Mouse (Mus musculus) liver, embryonic 13.5 days (tissue): ENCODE data around the gene Gpr45. TPM values are rescaled to one million over a fixed set of nuclear protein-coding genes. Genes with fewer than 3 reads are reported as not detected.

Source experiments
- ATAC-seq: fragments of 200-750 bp; cut with Nextera tagmentation; 2 replicates; pipeline ENCODE4 v1.8.0; 2017; ENCODE audit warnings: low read depth, mild to moderate bottlenecking, moderate number of reproducible peaks, moderate library complexity
- DNase-seq: peaks from one replicate; pipeline ENCODE4 v3.0.0; 2022
- H3K27ac ChIP-seq: fragments of 300-500 bp; sonication (generic); 2 replicates; pipeline ENCODE4 v1.5.1; 2015; ENCODE audit warnings: moderate library complexity, mild to moderate bottlenecking, inconsistent platforms
- H3K27me3 ChIP-seq: fragments of 300-500 bp; sonication (generic); 2 replicates; pipeline ENCODE4 v1.6.1; 2015; ENCODE audit warnings: mild to moderate bottlenecking, inconsistent platforms
- H3K36me3 ChIP-seq: fragments of 300-500 bp; sonication (generic); 2 replicates; pipeline ENCODE4 v1.6.1; 2015; ENCODE audit warnings: mild to moderate bottlenecking, inconsistent platforms
- H3K4me1 ChIP-seq: fragments of 300-500 bp; sonication (generic); replicated peaks from 2 replicates; pipeline ENCODE4 v1.6.1; 2015; ENCODE audit warnings: inconsistent platforms
- H3K4me2 ChIP-seq: fragments of 300-500 bp; sonication (generic); 2 replicates; pipeline ENCODE4 v1.6.1; 2015; ENCODE audit warnings: inconsistent platforms, mild to moderate bottlenecking, moderate library complexity
- H3K4me3 ChIP-seq: fragments of 300-500 bp; sonication (generic); replicated peaks from 2 replicates; pipeline ENCODE4 v1.5.1; 2015; ENCODE audit warnings: mild to moderate bottlenecking, inconsistent platforms
- H3K9ac ChIP-seq: fragments of 300-500 bp; sonication (generic); 2 replicates; pipeline ENCODE4 v1.6.1; 2015; ENCODE audit warnings: mild to moderate bottlenecking, inconsistent platforms
- H3K9me3 ChIP-seq: fragments of 300-500 bp; sonication (generic); replicated peaks from 2 replicates; pipeline ENCODE4 v1.6.1; 2016; ENCODE audit warnings: inconsistent platforms
- WGBS: fragments of 180-500 bp; shearing (Covaris S2); methylation state at CpG from one replicate; pipeline ENCODE4 v1.1.7; 2015; ENCODE audit not compliant: insufficient replicate concordance; 5-methylcytosine and 5-hydroxymethylcytosine counted together
- polyA plus RNA-seq: library from polyadenylated mRNA; unstranded; fragments of >200 nt; fragmentation: Nextera tagmentation; extraction: Ambion mirVana; gene quantifications from 2 replicates; pipeline ENCODE4 v1.2.1, GENCODE M21; 2015

Gpr45 gene
- polyA plus RNA-seq = 0.24 and 0.36 TPM in 2 replicates

DNA sequence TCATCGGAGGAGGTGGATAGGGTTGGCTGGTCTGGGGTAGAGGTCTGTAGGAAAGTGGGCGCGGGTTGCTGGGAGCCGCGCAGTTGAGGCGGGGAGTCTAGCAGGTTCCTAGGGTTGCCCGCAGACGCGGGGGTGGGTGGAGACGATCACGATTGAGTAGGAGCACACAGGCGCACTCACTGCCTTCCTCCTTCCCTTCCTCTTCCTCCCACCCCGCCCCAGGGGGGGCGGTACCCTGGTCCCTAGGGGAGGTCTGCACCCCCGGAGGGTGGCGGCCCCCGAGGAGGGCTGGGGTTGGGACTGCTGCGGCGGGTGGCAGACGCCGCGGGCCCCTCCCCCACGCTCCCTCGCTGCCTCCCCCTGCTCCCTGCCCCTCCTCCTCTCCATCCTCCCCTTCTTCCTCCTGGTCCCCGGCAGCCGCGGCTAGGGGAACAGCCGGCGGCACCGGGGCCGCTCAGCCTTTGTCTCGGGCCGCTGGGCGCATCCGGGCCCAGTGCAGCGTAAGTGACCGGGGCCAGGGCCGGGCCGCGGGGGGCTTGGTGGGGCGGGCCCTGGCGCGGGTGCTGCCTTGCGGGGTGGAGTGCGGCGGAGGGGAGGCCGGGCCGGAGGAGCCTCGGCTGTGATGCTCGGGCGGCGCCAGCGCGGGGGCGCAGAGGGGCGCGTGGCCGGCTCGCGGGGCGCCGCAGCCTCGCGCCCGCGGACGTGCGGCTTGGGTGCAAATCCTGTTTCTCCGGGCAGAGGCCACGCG, at the start of gene Gpr45:
Gene Gpr45, plus strand, starts transcription at position 139 of the 748 bp plus-strand sequence.
- H3K36me3 ChIP-seq = no peaks in the 10 kb centered on the region
- 0 out of 2 replicates have a peak, but pooled peaks have one; percentile 31 for ATAC-seq

DNA sequence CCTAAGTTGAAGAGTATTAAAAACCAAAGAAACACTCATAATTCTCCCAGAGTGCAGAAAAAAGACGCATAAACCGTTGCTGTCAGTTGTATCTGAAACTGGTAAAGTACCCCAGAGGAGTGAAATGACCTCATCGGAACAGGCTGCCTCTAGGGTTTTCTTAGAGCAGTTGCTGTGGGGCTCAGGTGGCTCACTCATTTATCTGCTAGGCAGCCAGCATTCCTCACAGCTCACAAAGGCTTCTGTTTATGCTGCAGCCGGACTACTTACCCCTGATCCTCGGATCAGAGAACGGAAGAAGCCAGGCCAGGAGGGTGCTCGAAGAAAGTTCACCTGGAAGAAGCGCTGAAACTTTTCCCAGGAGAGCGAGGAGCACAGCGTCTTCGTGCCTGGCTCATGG, 47.5 kb upstream of the Gpr45 start:
- no peaks in the 10 kb centered on the region for H3K4me1 ChIP-seq
- H3K36me3 ChIP-seq = peaks cover 20% of the 10 kb centered on the region
- no peaks in the 10 kb centered on the region for H3K9me3 ChIP-seq
- no peak overlapping the region for H3K4me3 ChIP-seq
- no peak for DNase-seq
- ATAC-seq = no peak
- no peaks in the 10 kb centered on the region for H3K27me3 ChIP-seq
- H3K4me2 ChIP-seq = no peak overlapping the region
- H3K27ac ChIP-seq = no peak overlapping the region
- 81% methylated on average over 11 of the region's 11 CpGs for WGBS
- H3K9ac ChIP-seq = no peak overlapping the region

More for the DNA sequence above, at the start of gene Gpr45:
- no peak within 1 kb of the TSS for H3K27ac ChIP-seq
- H3K27me3 ChIP-seq = peaks cover 48% of the 10 kb centered on the region
- WGBS = 1% methylated on average over 56 of the region's 71 CpGs
- H3K9me3 ChIP-seq = no peaks in the 10 kb centered on the region
- peak within 1 kb of the TSS; percentile 54 for H3K4me3 ChIP-seq
- H3K4me2 ChIP-seq = peak within 1 kb of the TSS; percentile 65
- H3K9ac ChIP-seq = peak within 1 kb of the TSS; percentile 43
- no peaks in the 10 kb centered on the region for H3K4me1 ChIP-seq
- no peak for DNase-seq

DNA sequence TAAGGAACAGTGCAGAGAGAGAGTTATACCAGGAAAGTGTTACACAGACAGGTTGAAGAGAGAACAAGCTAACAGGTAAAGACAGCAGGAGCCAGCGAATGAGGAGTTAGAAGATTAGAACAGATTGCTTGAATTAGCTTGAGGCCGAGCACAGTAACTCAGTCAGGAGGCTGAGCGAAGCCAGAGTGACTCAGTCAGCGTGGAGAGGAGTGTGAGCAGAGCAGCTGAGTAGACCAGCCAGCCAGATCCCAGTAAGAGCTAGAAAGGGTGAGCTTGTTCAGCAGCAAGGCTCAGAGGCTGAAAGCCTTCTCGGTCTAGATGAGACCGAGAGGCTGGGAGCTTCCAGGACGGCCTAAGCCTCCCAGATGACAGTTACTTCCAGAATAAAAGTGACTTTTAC, 46.0 kb upstream of the Gpr45 start:
- Histone ChIP-seq H3K9me3 (no peaks in the 10 kb centered on the region), H3K4me1 (no peaks in the 10 kb centered on the region), H3K4me3 (no peak overlapping the region), H3K27me3 (no peaks in the 10 kb centered on the region), H3K36me3 (peaks cover 7% of the 10 kb centered on the region), H3K4me2 (no peak overlapping the region), H3K9ac (no peak overlapping the region), H3K27ac (no peak overlapping the region)
- DNase-seq (no peak), ATAC-seq (no peak)
- WGBS = 80% methylated on average over 7 of the region's 7 CpGs

DNA sequence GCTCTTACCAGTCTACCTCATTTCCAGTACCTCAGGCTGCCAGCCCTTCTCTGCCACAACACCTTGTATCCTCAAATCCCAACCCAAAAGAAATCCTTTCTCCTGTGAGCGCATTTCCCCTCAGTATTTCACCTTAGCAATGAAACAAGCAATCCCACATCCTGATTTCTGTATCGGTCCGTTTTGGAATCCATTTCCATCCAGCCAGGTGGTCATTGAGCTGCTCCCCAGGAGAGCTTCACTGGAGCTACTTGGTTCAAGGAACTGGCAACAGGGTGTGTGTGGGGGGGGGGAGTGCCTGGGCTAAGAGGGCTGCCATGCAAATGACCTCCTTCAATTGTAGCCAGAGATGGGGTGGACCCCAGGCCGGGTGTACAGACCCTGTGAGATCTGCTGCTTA, 45.5 kb upstream of the Gpr45 start:
- Histone ChIP-seq H3K9me3 (no peaks in the 10 kb centered on the region), H3K4me3 (no peak overlapping the region), H3K4me1 (no peaks in the 10 kb centered on the region), H3K27me3 (no peaks in the 10 kb centered on the region), H3K27ac (no peak overlapping the region), H3K36me3 (peaks cover 7% of the 10 kb centered on the region), H3K9ac (no peak overlapping the region), H3K4me2 (no peak overlapping the region)
- ATAC-seq (no peak), DNase-seq (no peak)
- 66% methylated on average over 4 of the region's 4 CpGs for WGBS

DNA sequence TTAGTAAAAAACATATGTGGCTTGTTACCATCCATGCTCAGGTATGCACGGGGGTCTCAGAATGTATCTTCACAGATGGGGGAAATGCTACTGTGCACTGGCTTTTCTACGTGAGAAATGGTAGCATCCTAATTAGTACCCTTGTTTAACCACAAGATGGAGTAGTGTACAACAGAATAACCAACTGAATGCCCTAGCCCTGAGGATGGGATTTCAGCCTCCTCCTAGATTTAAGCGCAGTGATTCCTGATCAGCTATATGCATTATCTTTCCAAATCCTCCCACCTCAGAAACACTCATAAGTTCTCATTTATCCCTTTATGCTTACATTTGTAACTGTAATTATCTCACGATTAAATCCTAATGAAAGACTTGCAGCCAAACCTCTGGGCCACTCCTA, 37.6 kb upstream of the Gpr45 start:
- no peak overlapping the region for H3K27ac ChIP-seq
- no peaks in the 10 kb centered on the region for H3K4me1 ChIP-seq
- WGBS = 17% methylated on average over 4 of the region's 4 CpGs
- no peaks in the 10 kb centered on the region for H3K27me3 ChIP-seq
- ATAC-seq (no peak), DNase-seq (no peak)
- no peak overlapping the region for H3K4me3 ChIP-seq
- no peaks in the 10 kb centered on the region for H3K9me3 ChIP-seq
- H3K9ac ChIP-seq = no peak overlapping the region
- no peaks in the 10 kb centered on the region for H3K36me3 ChIP-seq
- H3K4me2 ChIP-seq = no peak overlapping the region

DNA sequence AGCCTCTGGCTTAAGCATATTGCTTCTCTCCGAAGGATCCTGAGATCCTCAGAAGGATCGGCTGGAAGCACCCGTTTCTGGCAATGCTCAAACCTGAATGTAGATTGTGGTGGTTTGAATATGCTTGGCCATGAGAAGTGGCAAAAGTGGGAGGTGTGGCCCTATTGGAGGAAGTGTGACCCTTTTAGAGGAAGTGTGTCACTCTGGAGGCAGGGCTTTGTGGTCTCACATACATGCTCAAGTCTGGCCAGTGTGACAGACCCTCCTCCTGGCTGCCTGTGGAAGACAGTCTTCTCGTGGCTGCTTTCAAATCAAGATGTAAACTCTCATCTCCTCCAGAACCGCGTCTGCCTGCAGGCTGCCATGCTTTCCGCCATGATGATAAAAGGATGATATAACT, 36.0 kb upstream of the Gpr45 start:
- Histone ChIP-seq H3K4me1 (no peaks in the 10 kb centered on the region), H3K27ac (no peak overlapping the region), H3K27me3 (no peaks in the 10 kb centered on the region), H3K4me3 (no peak overlapping the region), H3K9me3 (no peaks in the 10 kb centered on the region), H3K36me3 (no peaks in the 10 kb centered on the region), H3K4me2 (no peak overlapping the region), H3K9ac (no peak overlapping the region)
- WGBS = 64% methylated on average over 7 of the region's 7 CpGs
- DNase-seq (no peak), ATAC-seq (no peak)

DNA sequence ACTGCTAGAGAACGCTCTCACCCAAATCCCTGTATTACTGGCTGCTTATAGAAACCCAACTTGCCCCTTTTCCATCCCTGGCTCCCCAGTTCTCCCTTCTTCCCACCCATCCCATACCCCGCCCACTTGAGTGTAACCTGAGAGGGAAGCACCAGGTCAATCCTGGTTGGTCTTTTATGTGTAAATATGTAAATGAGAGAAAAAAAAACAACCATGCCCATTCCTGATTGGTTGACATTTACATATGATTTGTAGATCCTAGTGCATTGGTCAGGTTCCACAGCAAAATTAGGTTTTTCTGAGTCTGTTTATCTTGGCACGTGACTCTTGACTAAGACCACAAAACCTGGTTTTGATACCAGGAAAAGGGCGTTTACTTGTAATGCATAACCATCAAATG, 34.8 kb upstream of the Gpr45 start:
- Histone ChIP-seq H3K27ac (no peak overlapping the region), H3K4me1 (no peaks in the 10 kb centered on the region), H3K4me2 (no peak overlapping the region), H3K4me3 (no peak overlapping the region), H3K36me3 (no peaks in the 10 kb centered on the region), H3K9me3 (no peaks in the 10 kb centered on the region), H3K9ac (no peak overlapping the region), H3K27me3 (no peaks in the 10 kb centered on the region)
- ATAC-seq (no peak), DNase-seq (no peak)
- WGBS = 33% methylated on average over 4 of the region's 4 CpGs

DNA sequence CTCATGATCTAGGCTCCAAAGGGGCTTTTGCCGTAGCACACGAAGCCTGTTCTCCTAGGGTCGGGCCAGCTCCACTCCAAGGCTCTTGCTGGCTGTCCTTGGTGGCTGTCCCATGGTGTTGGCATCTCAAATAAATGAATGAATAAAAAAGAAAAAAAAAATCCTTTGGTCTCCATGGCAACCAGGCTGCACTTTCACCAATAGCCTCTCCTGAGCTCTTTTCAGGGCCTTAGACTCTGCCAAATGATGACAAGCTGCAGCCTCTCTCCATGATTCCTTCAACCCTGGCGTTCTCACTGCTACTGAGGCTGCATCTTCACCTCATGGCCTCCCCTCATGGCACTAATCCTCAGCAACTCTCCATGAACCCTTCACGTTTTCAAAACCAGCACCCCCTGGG, 28.7 kb upstream of the Gpr45 start:
- no peak for DNase-seq
- H3K9me3 ChIP-seq = no peaks in the 10 kb centered on the region
- no peak overlapping the region for H3K9ac ChIP-seq
- no peaks in the 10 kb centered on the region for H3K27me3 ChIP-seq
- no peaks in the 10 kb centered on the region for H3K4me1 ChIP-seq
- H3K36me3 ChIP-seq = no peaks in the 10 kb centered on the region
- ATAC-seq = no peak
- 59% methylated on average over 5 of the region's 5 CpGs for WGBS
- H3K4me2 ChIP-seq = no peak overlapping the region
- no peak overlapping the region for H3K27ac ChIP-seq
- H3K4me3 ChIP-seq = no peak overlapping the region

DNA sequence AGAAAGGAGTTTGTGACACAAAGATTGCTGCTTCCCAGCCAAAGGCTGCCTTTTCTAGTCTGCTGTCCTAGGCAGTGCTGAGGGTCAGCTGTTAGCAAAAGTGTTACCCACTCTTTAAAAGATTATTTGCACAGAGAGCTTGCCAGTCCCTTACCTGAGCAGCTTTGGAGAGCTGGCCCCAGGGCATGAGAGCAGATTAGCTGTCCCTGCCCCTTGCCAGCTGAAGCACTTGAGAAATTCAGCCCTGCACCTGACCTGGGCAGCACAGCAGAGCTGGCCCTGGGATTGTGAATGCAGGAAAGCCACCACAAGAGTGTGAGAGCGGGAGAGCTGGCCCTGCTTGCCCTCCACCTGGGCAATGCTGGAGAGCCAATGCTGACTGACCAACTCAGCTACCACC, 19.1 kb upstream of the Gpr45 start:
- Histone ChIP-seq H3K4me1 (no peaks in the 10 kb centered on the region), H3K9ac (no peak overlapping the region), H3K4me3 (no peak overlapping the region), H3K27ac (no peak overlapping the region), H3K36me3 (no peaks in the 10 kb centered on the region), H3K27me3 (no peaks in the 10 kb centered on the region), H3K4me2 (no peak overlapping the region), H3K9me3 (no peaks in the 10 kb centered on the region)
- ATAC-seq (no peak), DNase-seq (no peak)
- WGBS = 50% methylated on average over 1 of the region's 1 CpGs

DNA sequence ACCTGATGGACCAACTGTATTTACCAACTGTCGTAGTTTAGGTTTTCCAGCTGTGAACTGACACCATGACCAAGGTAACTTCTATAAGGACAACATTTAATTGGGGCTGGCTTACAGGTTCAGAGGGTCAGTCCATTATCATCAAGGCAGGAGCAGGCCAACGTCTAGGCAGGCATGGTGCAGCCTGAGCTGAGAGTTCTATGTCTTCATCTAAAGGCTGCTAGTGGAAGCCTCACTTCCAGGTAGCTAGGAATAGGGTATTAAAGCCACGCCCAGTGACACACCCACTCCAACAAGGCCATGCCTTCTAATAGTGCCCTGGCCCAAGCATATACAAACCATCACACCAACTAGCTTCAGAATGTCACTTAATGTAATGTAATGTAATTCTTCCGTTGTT, 4.2 kb upstream of the Gpr45 start:
- Histone ChIP-seq H3K27me3 (peaks cover 31% of the 10 kb centered on the region), H3K4me2 (no peak overlapping the region), H3K4me3 (no peak overlapping the region), H3K27ac (no peak overlapping the region), H3K9ac (no peak overlapping the region), H3K9me3 (no peaks in the 10 kb centered on the region), H3K4me1 (no peaks in the 10 kb centered on the region), H3K36me3 (no peaks in the 10 kb centered on the region)
- WGBS = 57% methylated on average over 4 of the region's 4 CpGs
- DNase-seq (no peak), ATAC-seq (no peak)

DNA sequence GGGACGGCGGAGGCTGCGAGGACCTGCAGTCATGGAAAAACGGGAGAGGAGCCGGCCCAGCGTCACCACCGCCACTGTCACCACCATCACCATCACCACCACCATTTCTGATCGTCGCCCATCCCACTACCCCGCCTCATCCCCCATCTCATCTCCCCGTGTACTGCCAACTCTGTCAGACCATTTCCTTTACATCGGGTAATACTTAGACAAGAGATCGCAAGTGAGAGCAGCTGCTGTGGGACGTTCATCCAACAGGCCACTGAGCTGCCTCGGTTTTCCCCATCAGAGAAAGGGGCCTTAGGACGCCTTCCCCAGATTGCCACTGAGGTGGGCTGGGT, 780 bp downstream of the Gpr45 start:
- ATAC-seq (no peak), DNase-seq (no peak)
- Histone ChIP-seq H3K27ac (no peak overlapping the region), H3K4me1 (no peaks in the 10 kb centered on the region), H3K27me3 (peaks cover 48% of the 10 kb centered on the region), H3K4me2 (peak overlapping the region; percentile 65), H3K9ac (peak overlapping the region; percentile 43; the same call in 1 of the 2 replicates), H3K4me3 (peak overlapping the region; percentile 54), H3K36me3 (no peaks in the 10 kb centered on the region), H3K9me3 (no peaks in the 10 kb centered on the region)
- 2% methylated on average over 16 of the region's 16 CpGs for WGBS

DNA sequence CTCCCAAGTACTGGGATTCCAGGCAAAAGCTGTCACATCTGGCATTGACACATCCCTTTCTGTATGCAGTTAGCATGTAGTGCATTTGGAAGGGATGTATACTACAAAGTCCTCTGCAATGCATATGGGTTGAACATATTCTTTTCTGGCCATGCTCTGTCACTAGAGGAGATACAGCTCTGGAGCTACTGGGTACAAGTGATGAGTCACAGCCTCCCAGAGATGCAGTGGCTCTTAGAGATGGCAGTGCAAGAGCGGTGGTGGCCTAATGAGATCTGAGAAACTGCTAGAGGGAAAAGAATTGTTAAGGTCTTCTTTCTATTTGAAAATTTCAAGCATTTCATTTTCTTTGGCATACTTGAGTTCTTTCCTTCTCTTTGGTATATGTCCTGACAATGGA, 4.2 kb downstream of the Gpr45 start:
- Histone ChIP-seq H3K27me3 (peaks cover 33% of the 10 kb centered on the region), H3K4me3 (no peak overlapping the region), H3K9me3 (no peaks in the 10 kb centered on the region), H3K9ac (no peak overlapping the region), H3K4me1 (no peaks in the 10 kb centered on the region), H3K27ac (no peak overlapping the region), H3K36me3 (no peaks in the 10 kb centered on the region), H3K4me2 (no peak overlapping the region)
- 68% methylated on average over 1 of the region's 1 CpGs for WGBS
- ATAC-seq = no peak
- DNase-seq = no peak
